12 mouse cellular contexts compared by ENCODE assay signal in the genomic region with DNA sequence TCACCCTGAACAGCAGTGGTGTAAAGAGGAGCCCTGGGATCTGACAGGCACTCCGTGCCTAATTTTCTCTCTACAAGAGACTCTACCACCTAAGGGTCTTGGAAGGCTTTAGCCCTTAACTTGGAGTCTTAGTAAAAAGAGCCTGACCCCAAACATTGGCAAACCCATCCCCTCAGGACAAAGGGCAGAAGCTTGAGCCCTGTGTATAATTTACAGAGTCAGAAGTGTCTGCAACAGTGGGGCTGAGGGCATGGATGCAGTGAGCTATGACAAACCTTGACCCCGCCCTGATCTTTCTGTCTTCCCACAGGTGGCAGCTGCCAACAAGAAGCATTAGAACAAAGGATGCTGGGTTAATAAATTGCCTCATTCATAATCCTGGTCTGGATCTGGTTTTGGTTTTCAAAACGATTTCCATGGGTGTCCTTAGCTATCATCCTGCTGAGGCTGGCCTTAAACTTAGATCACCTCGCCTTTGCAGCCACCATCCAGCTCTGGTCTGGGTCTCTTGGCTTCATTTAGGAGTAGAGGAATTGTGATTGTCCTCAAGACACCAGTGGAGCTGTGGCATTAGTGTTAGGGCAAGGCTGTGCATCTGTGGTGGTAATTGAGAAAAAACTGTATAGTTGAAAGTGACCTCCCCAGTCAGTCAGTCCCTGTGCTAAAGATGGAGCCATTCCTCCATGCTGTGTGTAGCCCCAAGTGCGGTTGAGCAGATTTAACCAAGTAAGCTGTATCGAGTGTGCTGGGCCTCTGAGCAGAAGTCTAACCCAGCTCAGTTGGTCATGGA. TPM values are rescaled to one million over a fixed set of nuclear protein-coding genes. Genes with fewer than 3 reads are reported as not detected.
DNase-seq lines count a peak whose midpoint lies in the region; ATAC-seq lines count a peak whose summit lies in the region.
"Had no signal": no experiment of that assay in that cellular context is flagged by ENCODE, and none has a peak within 500 bp of the region (broad histone marks: within the 10 kb centered on the region; RNA-seq: fewer than 3 reads in every experiment).

No protein-coding gene starts in this region.

- H3K36me3 ChIP-seq in forebrain, embryonic 15.5 days = peaks cover 49% of the 10 kb centered on the region
- peaks cover 58% of the 10 kb centered on the region for H3K36me3 ChIP-seq in forebrain, embryonic 12.5 days (replicated peaks)
- H3K36me3 ChIP-seq in midbrain, embryonic 13.5 days = peaks cover 54% of the 10 kb centered on the region
- H3K36me3 ChIP-seq in midbrain, embryonic 10.5 days = peaks cover 66% of the 10 kb centered on the region
- H3K36me3 ChIP-seq in kidney, embryonic 14.5 days (ENCODE audit: control insufficient read depth, insufficient read depth, low read length) = peaks cover 58% of the 10 kb centered on the region
- H3K36me3 ChIP-seq in stomach, embryonic 16.5 days (ENCODE audit: control insufficient read depth, insufficient read depth, low read length) = peaks cover 21% of the 10 kb centered on the region

- intact Hi-C loops in left cerebral cortex, postnatal 14 days (cut with DNase I) = loop anchor here (2.0 kb wide), 1 partner anchor 77 kb away; no protein-coding TSS in a partner anchor

- H3K27me3 ChIP-seq in forebrain, embryonic 15.5 days = no peaks in the 10 kb centered on the region
- no peaks in the 10 kb centered on the region for H3K27me3 ChIP-seq in forebrain, embryonic 12.5 days
- no peaks in the 10 kb centered on the region for H3K27me3 ChIP-seq in midbrain, embryonic 13.5 days
- H3K27me3 ChIP-seq in midbrain, embryonic 10.5 days (ENCODE audit: low read depth, poor library complexity, severe bottlenecking) = no peaks in the 10 kb centered on the region
- H3K27me3 ChIP-seq in kidney, embryonic 14.5 days (ENCODE audit: control insufficient read depth, insufficient read depth, low read length) = no peaks in the 10 kb centered on the region
- H3K27me3 ChIP-seq in stomach, embryonic 16.5 days (ENCODE audit: control insufficient read depth, insufficient read depth, low read length) = no peaks in the 10 kb centered on the region

- 75% methylated on average over 6 of the region's 6 CpGs for WGBS in forebrain, embryonic 15.5 days
- WGBS in forebrain, embryonic 12.5 days = 82% methylated on average over 6 of the region's 6 CpGs
- WGBS in midbrain, embryonic 13.5 days = 77% methylated on average over 6 of the region's 6 CpGs
- 86% methylated on average over 6 of the region's 6 CpGs for WGBS in midbrain, embryonic 10.5 days
- WGBS in kidney, embryonic 14.5 days = 78% methylated on average over 6 of the region's 6 CpGs
- WGBS in stomach, embryonic 16.5 days = 76% methylated on average over 6 of the region's 6 CpGs

- no peak for DNase-seq in midbrain, embryonic 10.5 days (ENCODE audit: low spot score)
- DNase-seq in left cerebral cortex, postnatal 14 days (ENCODE audit: low spot score in 2 of 2) = no peak

- 0 out of 2 replicates have a peak, but pooled peaks have one; percentile 14 for ATAC-seq in forebrain, embryonic 15.5 days (replicated peaks)
- ATAC-seq in forebrain, embryonic 12.5 days (ENCODE audit: low FRiP score) = no peak
- 0 out of 2 replicates have a peak, but pooled peaks have one; percentile 5 for ATAC-seq in midbrain, embryonic 13.5 days
- peak; percentile 16; the same call in 1 of the 2 replicates for ATAC-seq in kidney, embryonic 14.5 days (ENCODE audit: low FRiP score, low TSS enrichment)
- no peak for ATAC-seq in stomach, embryonic 16.5 days (ENCODE audit: insufficient read depth, low FRiP score)
- ATAC-seq in CD4-positive, CD25-positive, alpha-beta regulatory T cell, adult 4 months = no peak

- no peak overlapping the region for H3K4me2 ChIP-seq in forebrain, embryonic 15.5 days (replicated peaks)
- no peak overlapping the region for H3K4me2 ChIP-seq in forebrain, embryonic 12.5 days
- H3K4me2 ChIP-seq in midbrain, embryonic 13.5 days (replicated peaks) = no peak overlapping the region
- no peak overlapping the region for H3K4me2 ChIP-seq in kidney, embryonic 14.5 days (replicated peaks; ENCODE audit: low read depth, low read length)
- no peak overlapping the region for H3K4me2 ChIP-seq in stomach, embryonic 16.5 days (ENCODE audit: low read depth, low read length)

- no peak overlapping the region for H3K9ac ChIP-seq in forebrain, embryonic 15.5 days (replicated peaks)
- H3K9ac ChIP-seq in forebrain, embryonic 12.5 days = no peak overlapping the region
- H3K9ac ChIP-seq in midbrain, embryonic 13.5 days (replicated peaks) = no peak overlapping the region
- H3K9ac ChIP-seq in kidney, embryonic 14.5 days (ENCODE audit: low read depth, low read length) = peak overlapping the region; percentile 25; the same call in 1 of the 2 replicates
- H3K9ac ChIP-seq in stomach, embryonic 16.5 days (ENCODE audit: low read length) = peak overlapping the region; percentile 10; the same call in 1 of the 2 replicates

- H3K27ac ChIP-seq in forebrain, embryonic 15.5 days (replicated peaks) = no peak overlapping the region
- H3K27ac ChIP-seq in forebrain, embryonic 12.5 days = no peak overlapping the region
- peak overlapping the region; percentile 21; the same call in 1 of the 2 replicates for H3K27ac ChIP-seq in midbrain, embryonic 13.5 days
- no peak overlapping the region for H3K27ac ChIP-seq in midbrain, embryonic 10.5 days (replicated peaks)
- peak overlapping the region; percentile 32; the same call in 1 of the 2 replicates for H3K27ac ChIP-seq in kidney, embryonic 14.5 days (ENCODE audit: low read depth, low read length)
- H3K27ac ChIP-seq in stomach, embryonic 16.5 days (ENCODE audit: low read length) = 0 out of 2 replicates have a peak overlapping the region, but pooled peaks have one; percentile 34

- no peak overlapping the region for H3K4me3 ChIP-seq in forebrain, embryonic 15.5 days
- H3K4me3 ChIP-seq in forebrain, embryonic 12.5 days (replicated peaks) = no peak overlapping the region
- H3K4me3 ChIP-seq in midbrain, embryonic 13.5 days (replicated peaks) = no peak overlapping the region
- no peak overlapping the region for H3K4me3 ChIP-seq in midbrain, embryonic 10.5 days
- H3K4me3 ChIP-seq in kidney, embryonic 14.5 days (ENCODE audit: low read length) = no peak overlapping the region
- no peak overlapping the region for H3K4me3 ChIP-seq in stomach, embryonic 16.5 days (replicated peaks; ENCODE audit: low read length)

- no peaks in the 10 kb centered on the region for H3K9me3 ChIP-seq in forebrain, embryonic 15.5 days
- H3K9me3 ChIP-seq in forebrain, embryonic 12.5 days = no peaks in the 10 kb centered on the region
- H3K9me3 ChIP-seq in midbrain, embryonic 13.5 days = no peaks in the 10 kb centered on the region
- H3K9me3 ChIP-seq in midbrain, embryonic 10.5 days (replicated peaks) = no peaks in the 10 kb centered on the region
- no peaks in the 10 kb centered on the region for H3K9me3 ChIP-seq in kidney, embryonic 14.5 days (ENCODE audit: control insufficient read depth, low read length)
- H3K9me3 ChIP-seq in stomach, embryonic 16.5 days (replicated peaks; ENCODE audit: control insufficient read depth, low read length) = no peaks in the 10 kb centered on the region

- H3K4me1 ChIP-seq in forebrain, embryonic 15.5 days = peaks cover 29% of the 10 kb centered on the region
- peaks cover 32% of the 10 kb centered on the region for H3K4me1 ChIP-seq in forebrain, embryonic 12.5 days
- H3K4me1 ChIP-seq in midbrain, embryonic 13.5 days (replicated peaks) = peaks cover 31% of the 10 kb centered on the region
- H3K4me1 ChIP-seq in midbrain, embryonic 10.5 days = peaks cover 39% of the 10 kb centered on the region
- peaks cover 32% of the 10 kb centered on the region for H3K4me1 ChIP-seq in kidney, embryonic 14.5 days (ENCODE audit: control insufficient read depth, insufficient read depth, low read length)
- peaks cover 22% of the 10 kb centered on the region for H3K4me1 ChIP-seq in stomach, embryonic 16.5 days (ENCODE audit: control insufficient read depth, insufficient read depth, low read length)

RNA-seq across cellular contexts. Expression of gene Rps19, which starts 5.5 kb away (rescaled TPM):
- 1,460 and 1,591 TPM in 2 replicates for polyA plus RNA-seq in forebrain, embryonic 15.5 days (2015; fragmentation: Nextera tagmentation; extraction: Ambion mirVana)
- 1,399 and 1,518 TPM in 2 replicates for polyA plus RNA-seq in forebrain, embryonic 12.5 days (2016; fragmentation: Nextera tagmentation; extraction: Ambion mirVana)
- polyA plus RNA-seq in midbrain, embryonic 13.5 days (2015; fragmentation: Nextera tagmentation; extraction: Ambion mirVana) = 1,308 and 1,443 TPM in 2 replicates
- 1,942 and 2,205 TPM in 2 replicates for polyA plus RNA-seq in midbrain, embryonic 10.5 days (2016; fragmentation: Nextera tagmentation; extraction: Ambion mirVana)
- 2,731 and 3,572 TPM in 2 replicates for polyA plus RNA-seq in kidney, embryonic 14.5 days (2014; fragmentation: Nextera tagmentation; extraction: Ambion mirVana)
- 2,107 and 2,375 TPM in 2 replicates for polyA plus RNA-seq in stomach, embryonic 16.5 days (2015; fragmentation: Nextera tagmentation; extraction: Ambion mirVana)
- over 10,000 TPM; 12,099 to 13,283 TPM for polyA plus RNA-seq in CD4-positive, CD25-positive, alpha-beta regulatory T cell, adult 4 months (2017; shearing (Covaris generic))
- 100 to 1,000 TPM; 421 to 431 TPM for total RNA-seq in left cerebral cortex, postnatal 14 days (2021)

RNA-seq across cellular contexts. Expression of gene Cd79a, which starts 7.6 kb away (rescaled TPM):
- 0.20 and 0.34 TPM in 2 replicates for polyA plus RNA-seq in forebrain, embryonic 15.5 days (2015; fragmentation: Nextera tagmentation; extraction: Ambion mirVana)
- 0.22 TPM in 1 of 2 replicates, not detected in the other for polyA plus RNA-seq in forebrain, embryonic 12.5 days (2016; fragmentation: Nextera tagmentation; extraction: Ambion mirVana)
- polyA plus RNA-seq in midbrain, embryonic 13.5 days (2015; fragmentation: Nextera tagmentation; extraction: Ambion mirVana) = 0.35 and 0.40 TPM in 2 replicates
- polyA plus RNA-seq in midbrain, embryonic 10.5 days (2016; fragmentation: Nextera tagmentation; extraction: Ambion mirVana) = 0.15 and 0.23 TPM in 2 replicates
- 1.5 and 1.6 TPM in 2 replicates for polyA plus RNA-seq in kidney, embryonic 14.5 days (2014; fragmentation: Nextera tagmentation; extraction: Ambion mirVana)
- polyA plus RNA-seq in stomach, embryonic 16.5 days (2015; fragmentation: Nextera tagmentation; extraction: Ambion mirVana) = 2.0 and 2.3 TPM in 2 replicates
- polyA plus RNA-seq in CD4-positive, CD25-positive, alpha-beta regulatory T cell, adult 4 months (2017; shearing (Covaris generic)) = 10 to 100 TPM in 1 of 2 experiments, 1 to 10 TPM in 1; 2.2 to 28.9 TPM
- under 1 TPM in 1 of 2 experiments, not detected in 1; 0.55 TPM for total RNA-seq in left cerebral cortex, postnatal 14 days (2021)

RNA-seq across cellular contexts. Expression of gene Arhgef1, which starts 13.1 kb away (rescaled TPM):
- polyA plus RNA-seq in forebrain, embryonic 15.5 days (2015; fragmentation: Nextera tagmentation; extraction: Ambion mirVana) = 74.4 and 82.0 TPM in 2 replicates
- 68.3 and 73.5 TPM in 2 replicates for polyA plus RNA-seq in forebrain, embryonic 12.5 days (2016; fragmentation: Nextera tagmentation; extraction: Ambion mirVana)
- polyA plus RNA-seq in midbrain, embryonic 13.5 days (2015; fragmentation: Nextera tagmentation; extraction: Ambion mirVana) = 46.7 and 59.2 TPM in 2 replicates
- polyA plus RNA-seq in midbrain, embryonic 10.5 days (2016; fragmentation: Nextera tagmentation; extraction: Ambion mirVana) = 60.4 and 62.5 TPM in 2 replicates
- polyA plus RNA-seq in kidney, embryonic 14.5 days (2014; fragmentation: Nextera tagmentation; extraction: Ambion mirVana) = 67.5 and 91.2 TPM in 2 replicates
- 67.2 and 73.5 TPM in 2 replicates for polyA plus RNA-seq in stomach, embryonic 16.5 days (2015; fragmentation: Nextera tagmentation; extraction: Ambion mirVana)
- polyA plus RNA-seq in CD4-positive, CD25-positive, alpha-beta regulatory T cell, adult 4 months (2017; shearing (Covaris generic)) = 100 to 1,000 TPM; 166 to 183 TPM
- 10 to 100 TPM; 80.3 to 89.2 TPM for total RNA-seq in left cerebral cortex, postnatal 14 days (2021)

RNA-seq across cellular contexts. Expression of gene Dmrtc2, which starts 19.8 kb away (rescaled TPM):
- polyA plus RNA-seq in forebrain, embryonic 15.5 days (2015; fragmentation: Nextera tagmentation; extraction: Ambion mirVana) = not detected in 2 replicates
- polyA plus RNA-seq in forebrain, embryonic 12.5 days (2016; fragmentation: Nextera tagmentation; extraction: Ambion mirVana) = 0.24 TPM in 1 of 2 replicates, not detected in the other
- polyA plus RNA-seq in midbrain, embryonic 13.5 days (2015; fragmentation: Nextera tagmentation; extraction: Ambion mirVana) = not detected in 2 replicates
- polyA plus RNA-seq in midbrain, embryonic 10.5 days (2016; fragmentation: Nextera tagmentation; extraction: Ambion mirVana) = 0.14 TPM in 1 of 2 replicates, not detected in the other
- polyA plus RNA-seq in kidney, embryonic 14.5 days (2014; fragmentation: Nextera tagmentation; extraction: Ambion mirVana) = not detected in 2 replicates
- not detected in 2 replicates for polyA plus RNA-seq in stomach, embryonic 16.5 days (2015; fragmentation: Nextera tagmentation; extraction: Ambion mirVana)
- not detected for polyA plus RNA-seq in CD4-positive, CD25-positive, alpha-beta regulatory T cell, adult 4 months (2017; shearing (Covaris generic))
- total RNA-seq in left cerebral cortex, postnatal 14 days (2021) = not detected
- total RNA-seq: heart, postnatal 4 days; liver, adult 2 months had no signal
- polyA plus RNA-seq: forebrain, embryonic 16.5 days; liver, adult 2 months; small intestine, adult 2 months had no signal

RNA-seq across cellular contexts. Expression of gene Lypd4, which starts 19.9 kb away (rescaled TPM):
- not detected in 2 replicates for polyA plus RNA-seq in forebrain, embryonic 15.5 days (2015; fragmentation: Nextera tagmentation; extraction: Ambion mirVana)
- not detected in 2 replicates for polyA plus RNA-seq in forebrain, embryonic 12.5 days (2016; fragmentation: Nextera tagmentation; extraction: Ambion mirVana)
- polyA plus RNA-seq in midbrain, embryonic 13.5 days (2015; fragmentation: Nextera tagmentation; extraction: Ambion mirVana) = not detected in 2 replicates
- not detected in 2 replicates for polyA plus RNA-seq in midbrain, embryonic 10.5 days (2016; fragmentation: Nextera tagmentation; extraction: Ambion mirVana)
- not detected in 2 replicates for polyA plus RNA-seq in kidney, embryonic 14.5 days (2014; fragmentation: Nextera tagmentation; extraction: Ambion mirVana)
- not detected in 2 replicates for polyA plus RNA-seq in stomach, embryonic 16.5 days (2015; fragmentation: Nextera tagmentation; extraction: Ambion mirVana)
- not detected for polyA plus RNA-seq in CD4-positive, CD25-positive, alpha-beta regulatory T cell, adult 4 months (2017; shearing (Covaris generic))
- total RNA-seq in left cerebral cortex, postnatal 14 days (2021) = not detected
- total RNA-seq: heart, postnatal 4 days; liver, adult 2 months had no signal
- polyA plus RNA-seq: forebrain, embryonic 16.5 days; liver, adult 2 months; small intestine, adult 2 months had no signal

Comparison
In these comparisons a context has a peak if more than half of its experiments do, and no peak if none do; other contexts are left out.
1. ATAC-seq: peak in forebrain, embryonic 15.5 days (single experiment), midbrain, embryonic 13.5 days (single experiment) and kidney, embryonic 14.5 days (single experiment); none in forebrain, embryonic 12.5 days (single experiment), stomach, embryonic 16.5 days (single experiment) and CD4-positive, CD25-positive, alpha-beta regulatory T cell, adult 4 months (single experiment).
2. H3K27ac ChIP-seq: peak in midbrain, embryonic 13.5 days (single experiment), kidney, embryonic 14.5 days (single experiment) and stomach, embryonic 16.5 days (single experiment); none in forebrain, embryonic 15.5 days (single experiment), forebrain, embryonic 12.5 days (single experiment) and midbrain, embryonic 10.5 days (single experiment).
3. H3K9ac ChIP-seq: peak in kidney, embryonic 14.5 days (single experiment) and stomach, embryonic 16.5 days (single experiment); none in forebrain, embryonic 15.5 days (single experiment), forebrain, embryonic 12.5 days (single experiment) and midbrain, embryonic 13.5 days (single experiment).